In genomic region chr5:136167296-136167695, GRCm38 (mm10) we compare ENCODE assay signal across 21 mouse cellular contexts.
"Had no signal": no experiment of that assay in that cellular context is flagged by ENCODE, and none has a peak within 500 bp of the region (broad histone marks: within the 10 kb centered on the region; RNA-seq: fewer than 3 reads in every experiment).

No protein-coding gene starts in this region.

- H3K4me3 ChIP-seq: gastrocnemius, adult 2 months; heart, embryonic 10.5 days; heart, embryonic 12.5 days; hindbrain, embryonic 10.5 days; hindbrain, embryonic 12.5 days; intestine, embryonic 15.5 days; left cerebral cortex, adult 2 months; limb, embryonic 10.5 days; limb, embryonic 12.5 days had no signal

- H3K27me3 ChIP-seq: heart, embryonic 12.5 days; intestine, embryonic 15.5 days; limb, embryonic 12.5 days had no signal

- DNase-seq: forebrain, postnatal 0 days; gastrocnemius, adult 2 months; gastrocnemius, postnatal 10 days; gastrocnemius, postnatal 25 days; heart, adult 18-20 months; heart, postnatal 10 days; heart, postnatal 4 days; kidney, adult 18-20 months; kidney, adult 8-10 months; kidney, postnatal 10 days; kidney, postnatal 25 days; kidney, postnatal 4 days had no signal

- H3K36me3 ChIP-seq: heart, embryonic 10.5 days; heart, embryonic 12.5 days; intestine, embryonic 15.5 days had no signal

- H3K27ac ChIP-seq: gastrocnemius, adult 2 months; heart, embryonic 10.5 days; hindbrain, embryonic 10.5 days; hindbrain, embryonic 12.5 days; hindbrain, embryonic 14.5 days; intestine, embryonic 15.5 days; left cerebral cortex, adult 2 months; limb, embryonic 10.5 days; limb, embryonic 12.5 days had no signal
